Mouse (Mus musculus): ENCODE measurements around the gene Fsd2. TPM values are rescaled to one million over a fixed set of nuclear protein-coding genes. Genes with fewer than 3 reads are reported as not detected.

Fsd2 gene
- total and polyA plus RNA-seq, 2 experiments from 2014 or later: 93.7 to 99.0 TPM

- TF ChIP-seq EP300 (IDR thresholded peaks at IDR 0.05; ENCODE audit: low read depth): no peak
- no peak for TF ChIP-seq CTCF (IDR thresholded peaks at IDR 0.05; ENCODE audit: low read depth)
- Histone ChIP-seq H3K27ac (ENCODE audit: low read depth) (peak overlapping the region; percentile 34), H3K27me3 (ENCODE audit: control insufficient read depth, insufficient read depth, low read length) (no peaks in the 10 kb centered on the region), H3K9me3 (replicated peaks; ENCODE audit: control insufficient read depth, low read length) (no peaks in the 10 kb centered on the region), H3K36me3 (replicated peaks; ENCODE audit: control insufficient read depth, insufficient read depth, low read length) (0 out of 2 replicates have a peak, but pooled peaks cover 5% of the 10 kb centered on the region), H3K9ac (replicated peaks; ENCODE audit: low read depth, low read length) (peak overlapping the region; percentile 1; the same call in 1 of the 2 replicates), H3K4me2 (ENCODE audit: low read depth, low read length) (peak overlapping the region; percentile 67), H3K4me1 (ENCODE audit: control insufficient read depth, insufficient read depth) (peaks cover 32% of the 10 kb centered on the region), H3K4me3 (ENCODE audit: low read depth, low read length) (no peak overlapping the region)
- 26% methylated on average over 4 of the region's 4 CpGs for WGBS
- DNase-seq (ENCODE audit: low spot score) (no peak), ATAC-seq (ENCODE audit: insufficient read depth, low read depth) (no peak)
These were observed 3.2 kb downstream of the Fsd2 start for GRCm38 (mm10) chr7:81563506-81564015.

GRCm38 (mm10) chr7:81561211-81561610 lies 5.5 kb downstream of the Fsd2 start:
- Histone ChIP-seq H3K27ac (ENCODE audit: low read depth) (no peak overlapping the region), H3K27me3 (ENCODE audit: control insufficient read depth, insufficient read depth, low read length) (no peaks in the 10 kb centered on the region), H3K4me3 (ENCODE audit: low read depth, low read length) (no peak overlapping the region), H3K9me3 (replicated peaks; ENCODE audit: control insufficient read depth, low read length) (no peaks in the 10 kb centered on the region), H3K36me3 (replicated peaks; ENCODE audit: control insufficient read depth, insufficient read depth, low read length) (0 out of 2 replicates have a peak, but pooled peaks cover 10% of the 10 kb centered on the region), H3K9ac (replicated peaks; ENCODE audit: low read depth, low read length) (no peak overlapping the region), H3K4me2 (ENCODE audit: low read depth, low read length) (no peak overlapping the region), H3K4me1 (ENCODE audit: control insufficient read depth, insufficient read depth) (peaks cover 25% of the 10 kb centered on the region)
- TF ChIP-seq EP300 (IDR thresholded peaks at IDR 0.05; ENCODE audit: low read depth) (no peak), CTCF (IDR thresholded peaks at IDR 0.05; ENCODE audit: low read depth) (no peak)
- ATAC-seq (ENCODE audit: insufficient read depth, low read depth): no peak
- 63% methylated on average over 5 of the region's 5 CpGs for WGBS
- no peak for DNase-seq (ENCODE audit: low spot score)

GRCm38 (mm10) chr7:81560101-81561049 lies 6.4 kb downstream of the Fsd2 start:
- no peak overlapping the region for H3K27ac ChIP-seq (ENCODE audit: low read depth)
- 0 out of 2 replicates have a peak, but pooled peaks cover 10% of the 10 kb centered on the region for H3K36me3 ChIP-seq (replicated peaks; ENCODE audit: control insufficient read depth, insufficient read depth, low read length)
- no peaks in the 10 kb centered on the region for H3K27me3 ChIP-seq (ENCODE audit: control insufficient read depth, insufficient read depth, low read length)
- H3K9ac ChIP-seq (replicated peaks; ENCODE audit: low read depth, low read length): no peak overlapping the region
- no peak for DNase-seq (ENCODE audit: low spot score)
- no peak for TF ChIP-seq CTCF (IDR thresholded peaks at IDR 0.05; ENCODE audit: low read depth)
- no peak for TF ChIP-seq EP300 (IDR thresholded peaks at IDR 0.05; ENCODE audit: low read depth)
- no peak for ATAC-seq (ENCODE audit: insufficient read depth, low read depth)
- whole genome bisulfite sequencing: 38% methylated on average over 8 of the region's 8 CpGs
- H3K9me3 ChIP-seq (replicated peaks; ENCODE audit: control insufficient read depth, low read length): no peaks in the 10 kb centered on the region
- no peak overlapping the region for H3K4me3 ChIP-seq (ENCODE audit: low read depth, low read length)
- H3K4me1 ChIP-seq (ENCODE audit: control insufficient read depth, insufficient read depth): peaks cover 25% of the 10 kb centered on the region
- no peak overlapping the region for H3K4me2 ChIP-seq (ENCODE audit: low read depth, low read length)

- H3K4me1 ChIP-seq (ENCODE audit: control insufficient read depth, insufficient read depth): peaks cover 25% of the 10 kb centered on the region
- DNase-seq (ENCODE audit: low spot score): no peak
- no peaks in the 10 kb centered on the region for H3K27me3 ChIP-seq (ENCODE audit: control insufficient read depth, insufficient read depth, low read length)
- H3K9ac ChIP-seq (replicated peaks; ENCODE audit: low read depth, low read length): no peak overlapping the region
- no peak overlapping the region for H3K4me2 ChIP-seq (ENCODE audit: low read depth, low read length)
- TF ChIP-seq CTCF (IDR thresholded peaks at IDR 0.05; ENCODE audit: low read depth) (no peak), EP300 (IDR thresholded peaks at IDR 0.05; ENCODE audit: low read depth) (no peak)
- no peak for ATAC-seq (ENCODE audit: insufficient read depth, low read depth)
- no peak overlapping the region for H3K27ac ChIP-seq (ENCODE audit: low read depth)
- H3K36me3 ChIP-seq (replicated peaks; ENCODE audit: control insufficient read depth, insufficient read depth, low read length): 0 out of 2 replicates have a peak, but pooled peaks cover 10% of the 10 kb centered on the region
- H3K9me3 ChIP-seq (replicated peaks; ENCODE audit: control insufficient read depth, low read length): no peaks in the 10 kb centered on the region
- H3K4me3 ChIP-seq (ENCODE audit: low read depth, low read length): no peak overlapping the region
- 79% methylated on average over 14 of the region's 14 CpGs for WGBS
These were observed 7.3 kb downstream of the Fsd2 start for GRCm38 (mm10) chr7:81559231-81559980.

- Histone ChIP-seq H3K4me3 (ENCODE audit: low read depth, low read length) (no peak overlapping the region), H3K36me3 (replicated peaks; ENCODE audit: control insufficient read depth, insufficient read depth, low read length) (0 out of 2 replicates have a peak, but pooled peaks cover 16% of the 10 kb centered on the region), H3K27me3 (ENCODE audit: control insufficient read depth, insufficient read depth, low read length) (no peaks in the 10 kb centered on the region), H3K9ac (replicated peaks; ENCODE audit: low read depth, low read length) (no peak overlapping the region), H3K27ac (ENCODE audit: low read depth) (no peak overlapping the region), H3K4me2 (ENCODE audit: low read depth, low read length) (no peak overlapping the region), H3K9me3 (replicated peaks; ENCODE audit: control insufficient read depth, low read length) (no peaks in the 10 kb centered on the region), H3K4me1 (ENCODE audit: control insufficient read depth, insufficient read depth) (peaks cover 12% of the 10 kb centered on the region)
- ATAC-seq (ENCODE audit: insufficient read depth, low read depth) (no peak), DNase-seq (ENCODE audit: low spot score) (no peak)
- 54% methylated on average over 4 of the region's 4 CpGs for WGBS
- TF ChIP-seq CTCF (IDR thresholded peaks at IDR 0.05; ENCODE audit: low read depth) (no peak), EP300 (IDR thresholded peaks at IDR 0.05; ENCODE audit: low read depth) (no peak)
These were observed 8.8 kb downstream of the Fsd2 start for GRCm38 (mm10) chr7:81557985-81558360.
